Mouse (Mus musculus) myocyte (in vitro differentiated cells): ENCODE measurements around the gene Lmo1.

Experiments
- MAX ChIP-seq: IDR thresholded peaks from one replicate; pipeline ENCODE4 v1.6.1; 2011; ENCODE audit warnings: low read depth, mild to moderate bottlenecking, control low read depth
- POLR2A ChIP-seq: IDR thresholded peaks from one replicate; pipeline ENCODE4 v1.6.1; 2011; ENCODE audit warnings: low read depth, mild to moderate bottlenecking, control low read depth, moderate library complexity; ENCODE audit not compliant: insufficient read length
- TCF12 ChIP-seq: IDR thresholded peaks from one replicate; pipeline ENCODE4 v1.6.1; 2011; ENCODE audit warnings: mild to moderate bottlenecking, control low read depth; ENCODE audit not compliant: poor library complexity, insufficient read depth, severe bottlenecking
- TCF3 ChIP-seq: IDR thresholded peaks from one replicate; pipeline ENCODE4 v1.6.1; 2011; ENCODE audit warnings: low read depth, control low read depth; ENCODE audit not compliant: insufficient read length
- USF1 ChIP-seq: IDR thresholded peaks from one replicate; pipeline ENCODE4 v1.6.1; 2011; ENCODE audit warnings: low read depth, mild to moderate bottlenecking, control low read depth, moderate library complexity

DNA sequence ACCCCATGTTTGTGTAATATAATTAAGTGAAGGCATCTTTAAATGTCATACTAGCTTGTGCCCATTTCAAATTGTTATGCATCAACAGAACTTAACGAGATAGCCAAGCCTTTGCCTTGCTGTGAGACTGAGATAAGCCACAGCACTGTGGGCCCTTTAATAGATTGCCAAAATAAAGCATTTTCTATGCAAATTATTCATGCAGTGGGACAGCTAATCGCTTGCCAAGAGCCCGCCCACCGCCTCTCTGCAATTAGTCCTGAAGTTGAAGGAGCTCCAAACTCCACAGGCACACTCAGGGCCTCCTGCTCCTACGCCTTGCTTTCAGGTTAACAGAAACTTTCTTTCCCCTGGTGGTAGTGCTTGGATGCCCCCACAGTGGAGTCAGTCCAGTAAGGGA, 64.0 kb downstream of the Lmo1 start:
- no peak for TF ChIP-seq USF1
- TF ChIP-seq TCF12: no peak
- no peak for TF ChIP-seq POLR2A
- TF ChIP-seq MAX: no peak
- TF ChIP-seq TCF3: no peak
